Mouse (Mus musculus) megakaryocyte, embryonic 14.5 days (primary cell): ENCODE measurements around the gene Tbce.

Experiments used
- FLI1 ChIP-seq: IDR thresholded peaks from 2 replicates; pipeline ENCODE4 v1.6.1; 2012; ENCODE audit warnings: low read length, inconsistent platforms, mixed read lengths
- GATA1 ChIP-seq: IDR thresholded peaks from 3 replicates; pipeline ENCODE4 v1.6.1; 2012; ENCODE audit warnings: mixed read lengths, low read length, inconsistent platforms, borderline replicate concordance

DNA sequence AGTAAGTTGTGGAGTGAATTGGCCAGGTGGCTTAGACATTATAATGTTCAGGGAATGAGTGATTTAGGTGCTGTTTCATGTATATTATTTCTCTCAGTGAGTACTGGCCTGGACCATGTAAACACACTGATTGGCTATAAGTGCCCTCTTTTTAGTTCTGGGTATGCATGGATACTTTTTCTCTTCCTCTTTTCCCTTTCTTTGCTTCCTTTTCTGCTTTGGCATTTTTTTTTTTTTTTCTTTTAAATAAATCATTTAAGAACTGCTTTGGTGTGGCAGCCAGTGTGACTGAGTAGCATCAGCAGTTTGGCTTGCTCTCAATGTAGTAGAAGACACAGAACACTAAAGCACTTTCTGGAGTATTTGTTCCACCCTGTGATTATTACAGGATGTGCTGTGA is 28.6 kb upstream of the Tbce start:
- TF ChIP-seq GATA1: no peak
- TF ChIP-seq FLI1: no peak
